Mouse (Mus musculus): ENCODE data around the gene Slc38a1. TPM values are rescaled to one million over a fixed set of nuclear protein-coding genes. Genes with fewer than 3 reads are reported as not detected.

Gene Slc38a1
- polyA plus RNA-seq, 1 experiment from 2014 or later = 158 TPM

DNA sequence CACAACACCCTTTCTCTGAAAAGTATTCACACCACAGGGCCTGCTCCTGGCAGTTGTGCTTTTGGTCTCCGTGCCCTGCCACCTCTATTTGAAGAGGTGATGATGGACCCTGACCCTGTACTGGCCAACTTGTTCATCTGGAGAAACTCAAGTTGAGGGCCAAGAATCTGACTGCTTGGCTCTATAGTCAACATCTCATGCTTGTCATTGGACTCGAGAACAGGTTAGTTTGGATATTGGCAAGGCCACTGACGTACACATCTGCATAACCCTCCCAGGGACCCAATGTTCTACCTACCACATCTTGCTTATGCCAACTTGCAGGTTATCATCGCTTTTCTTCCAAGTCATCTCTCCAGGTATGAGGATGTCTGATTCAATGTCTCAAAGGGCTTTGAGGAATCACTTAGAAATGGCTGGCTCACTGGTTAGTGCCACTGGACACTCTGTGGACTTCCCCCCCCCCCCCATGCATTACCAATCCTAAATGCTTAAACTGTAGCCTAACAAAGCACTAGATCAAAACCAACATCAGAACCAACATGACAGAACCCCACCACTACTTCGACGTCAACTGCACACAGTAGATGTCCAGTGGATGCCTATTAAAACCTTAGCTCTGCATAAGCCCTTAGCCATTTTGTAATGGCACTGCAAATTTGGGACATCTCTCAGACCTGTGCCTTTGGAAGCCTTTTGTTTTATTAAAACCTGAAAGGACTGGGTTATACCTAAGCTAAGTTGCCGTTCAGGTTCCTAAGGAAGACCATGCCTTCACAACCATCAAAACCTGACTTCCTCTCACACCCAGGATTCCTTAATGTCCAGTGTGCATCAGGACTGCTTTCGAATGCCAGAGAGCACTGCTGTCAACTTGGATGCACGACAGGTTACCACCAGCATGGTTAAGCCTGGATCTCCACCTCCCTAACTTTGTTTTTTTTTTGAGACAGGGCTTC, 43.8 kb upstream of the Slc38a1 start:
- no peak overlapping the region for H3K9ac ChIP-seq (replicated peaks; ENCODE audit: low read depth, low read length)
- H3K9me3 ChIP-seq (ENCODE audit: control insufficient read depth, low read length) = no peaks in the 10 kb centered on the region
- no peak overlapping the region for H3K27ac ChIP-seq (ENCODE audit: low read length)
- no peak for ATAC-seq
- no peaks in the 10 kb centered on the region for H3K27me3 ChIP-seq (replicated peaks; ENCODE audit: control insufficient read depth, insufficient read depth, low read length)
- 78% methylated on average over 9 of the region's 9 CpGs for WGBS
- 0 out of 2 replicates have a peak, but pooled peaks cover 3% of the 10 kb centered on the region for H3K4me1 ChIP-seq (replicated peaks; ENCODE audit: control insufficient read depth, insufficient read depth, low read length)
- no peak overlapping the region for H3K4me3 ChIP-seq (replicated peaks; ENCODE audit: low read length)
- H3K36me3 ChIP-seq (ENCODE audit: control insufficient read depth, insufficient read depth) = peaks cover 32% of the 10 kb centered on the region
- H3K4me2 ChIP-seq (ENCODE audit: low read length) = no peak overlapping the region

DNA sequence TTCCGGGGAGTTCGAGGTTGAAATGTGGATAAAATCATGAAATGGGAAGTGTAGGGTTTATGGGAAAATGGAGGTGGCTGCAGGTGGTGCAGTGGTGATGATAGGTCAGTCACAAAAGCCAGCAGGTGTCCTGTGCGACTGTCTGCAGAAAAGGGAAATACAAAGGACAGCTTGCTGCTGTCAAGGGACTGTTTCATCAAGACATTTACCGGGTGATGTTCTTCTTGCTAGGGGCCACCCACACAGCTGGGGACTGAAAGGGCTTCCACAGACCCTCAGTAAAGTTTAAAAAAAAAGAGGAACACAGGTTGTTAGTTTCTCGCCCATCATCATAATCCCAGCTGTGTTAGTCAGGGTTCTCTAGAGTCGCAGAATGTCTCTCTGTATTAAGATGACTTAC, 42.6 kb upstream of the Slc38a1 start:
- Histone ChIP-seq H3K27me3 (replicated peaks; ENCODE audit: control insufficient read depth, insufficient read depth, low read length) (no peaks in the 10 kb centered on the region), H3K27ac (ENCODE audit: low read length) (no peak overlapping the region), H3K36me3 (ENCODE audit: control insufficient read depth, insufficient read depth) (peaks cover 20% of the 10 kb centered on the region), H3K4me1 (replicated peaks; ENCODE audit: control insufficient read depth, insufficient read depth, low read length) (0 out of 2 replicates have a peak, but pooled peaks cover 3% of the 10 kb centered on the region), H3K9me3 (ENCODE audit: control insufficient read depth, low read length) (no peaks in the 10 kb centered on the region), H3K4me3 (replicated peaks; ENCODE audit: low read length) (no peak overlapping the region), H3K4me2 (ENCODE audit: low read length) (no peak overlapping the region), H3K9ac (replicated peaks; ENCODE audit: low read depth, low read length) (no peak overlapping the region)
- 73% methylated on average over 6 of the region's 6 CpGs for WGBS
- ATAC-seq = no peak

DNA sequence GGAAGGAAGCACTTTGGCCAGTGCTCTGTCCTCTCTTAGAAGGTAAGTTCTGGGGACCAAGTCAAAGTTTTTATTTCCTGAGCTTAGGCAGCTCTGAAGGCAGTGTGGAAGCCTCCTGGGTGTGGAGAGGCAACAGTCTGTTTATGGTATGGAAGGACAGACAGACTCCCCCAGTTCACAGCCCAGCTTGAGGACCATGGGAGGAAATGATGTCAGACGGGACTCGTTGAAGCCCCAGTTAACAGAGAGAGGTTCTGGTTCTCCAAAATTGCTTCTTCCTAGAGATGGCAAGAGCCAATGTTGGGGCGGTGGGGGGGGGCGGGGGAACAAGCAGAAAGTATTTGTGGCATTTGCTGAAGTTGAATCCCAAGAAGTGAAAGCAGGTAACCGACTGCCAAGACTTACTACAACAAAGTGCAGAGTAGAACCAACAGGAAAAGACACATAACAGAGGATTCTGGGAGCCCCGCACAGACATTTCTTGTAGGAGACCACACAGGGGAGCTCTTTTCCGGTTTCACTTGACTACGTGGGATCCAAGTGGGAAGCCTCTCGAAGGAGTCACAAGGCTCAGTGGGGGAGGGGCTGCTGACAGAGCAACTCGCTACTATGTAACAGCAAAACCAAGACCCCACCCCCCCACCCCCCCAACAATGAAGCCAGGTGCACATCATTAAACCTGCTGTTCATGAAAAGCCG, 41.6 kb upstream of the Slc38a1 start:
- H3K27ac ChIP-seq (ENCODE audit: low read length) = no peak overlapping the region
- no peak overlapping the region for H3K4me3 ChIP-seq (replicated peaks; ENCODE audit: low read length)
- no peaks in the 10 kb centered on the region for H3K9me3 ChIP-seq (ENCODE audit: control insufficient read depth, low read length)
- 50% methylated on average over 11 of the region's 11 CpGs for WGBS
- peaks cover 19% of the 10 kb centered on the region for H3K36me3 ChIP-seq (ENCODE audit: control insufficient read depth, insufficient read depth)
- no peaks in the 10 kb centered on the region for H3K27me3 ChIP-seq (replicated peaks; ENCODE audit: control insufficient read depth, insufficient read depth, low read length)
- no peak for ATAC-seq
- no peak overlapping the region for H3K9ac ChIP-seq (replicated peaks; ENCODE audit: low read depth, low read length)
- H3K4me2 ChIP-seq (ENCODE audit: low read length) = no peak overlapping the region
- H3K4me1 ChIP-seq (replicated peaks; ENCODE audit: control insufficient read depth, insufficient read depth, low read length) = 0 out of 2 replicates have a peak, but pooled peaks cover 3% of the 10 kb centered on the region

DNA sequence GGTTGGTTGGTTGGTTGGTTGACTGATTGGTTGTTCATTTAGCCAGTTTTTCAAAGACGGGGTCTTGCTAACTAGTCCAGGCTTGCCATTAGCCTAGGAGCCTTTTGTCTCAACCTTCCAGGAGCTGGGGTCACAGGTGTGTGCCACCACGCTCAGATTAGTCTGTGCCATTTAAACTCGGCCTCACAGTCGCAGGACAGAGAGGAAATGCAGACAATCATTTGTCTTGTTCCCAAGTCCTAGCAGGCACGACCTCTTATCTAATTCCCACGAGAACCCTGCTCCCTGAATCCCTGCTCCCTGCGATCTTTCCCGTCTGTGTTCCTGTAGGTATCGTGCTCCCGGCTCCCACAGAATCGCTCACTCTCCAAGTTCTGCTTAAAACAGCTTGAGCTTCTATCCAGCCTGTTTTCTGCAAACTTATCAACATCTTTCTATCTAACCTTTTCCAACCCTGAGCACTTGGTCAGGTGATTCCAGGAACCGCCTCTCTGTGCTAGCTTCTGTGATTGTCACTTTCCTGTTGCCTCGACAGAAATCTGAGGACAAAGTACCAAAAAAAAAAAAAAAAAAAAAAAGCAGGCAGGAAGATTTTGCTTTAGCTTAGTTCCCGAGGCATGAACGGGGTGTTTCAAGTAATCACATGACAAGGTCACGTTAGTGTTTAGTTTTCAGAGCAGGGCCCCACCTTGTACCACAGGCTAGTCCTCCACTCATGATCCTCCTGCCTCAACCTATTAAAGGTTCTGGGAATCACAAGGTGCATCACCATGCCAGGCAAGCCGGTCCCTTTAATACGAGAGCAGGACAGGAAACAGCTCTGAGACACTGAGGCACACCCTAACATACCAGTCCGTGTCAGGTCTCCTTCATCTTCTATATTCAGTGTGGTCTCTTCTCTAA, 36.4 kb upstream of the Slc38a1 start:
- no peak overlapping the region for H3K4me3 ChIP-seq (replicated peaks; ENCODE audit: low read length)
- ATAC-seq = no peak
- 76% methylated on average over 19 of the region's 19 CpGs for WGBS
- no peak overlapping the region for H3K4me2 ChIP-seq (ENCODE audit: low read length)
- H3K27ac ChIP-seq (ENCODE audit: low read length) = no peak overlapping the region
- no peaks in the 10 kb centered on the region for H3K27me3 ChIP-seq (replicated peaks; ENCODE audit: control insufficient read depth, insufficient read depth, low read length)
- H3K4me1 ChIP-seq (replicated peaks; ENCODE audit: control insufficient read depth, insufficient read depth, low read length) = no peaks in the 10 kb centered on the region
- no peaks in the 10 kb centered on the region for H3K9me3 ChIP-seq (ENCODE audit: control insufficient read depth, low read length)
- H3K36me3 ChIP-seq (ENCODE audit: control insufficient read depth, insufficient read depth) = no peaks in the 10 kb centered on the region
- H3K9ac ChIP-seq (replicated peaks; ENCODE audit: low read depth, low read length) = no peak overlapping the region

GRCm38 (mm10) chr15:96676518-96676917, 33.8 kb upstream of the Slc38a1 start:
- WGBS = 40% methylated on average over 10 of the region's 10 CpGs
- H3K4me2 ChIP-seq (ENCODE audit: low read length) = no peak overlapping the region

GRCm38 (mm10) chr15:96675744-96676143, 33.0 kb upstream of the Slc38a1 start:
- Histone ChIP-seq H3K4me3 (replicated peaks; ENCODE audit: low read length) (no peak overlapping the region), H3K27ac (ENCODE audit: low read length) (no peak overlapping the region), H3K36me3 (ENCODE audit: control insufficient read depth, insufficient read depth) (no peaks in the 10 kb centered on the region), H3K4me2 (ENCODE audit: low read length) (no peak overlapping the region), H3K27me3 (replicated peaks; ENCODE audit: control insufficient read depth, insufficient read depth, low read length) (no peaks in the 10 kb centered on the region), H3K9me3 (ENCODE audit: control insufficient read depth, low read length) (no peaks in the 10 kb centered on the region), H3K9ac (replicated peaks; ENCODE audit: low read depth, low read length) (no peak overlapping the region), H3K4me1 (replicated peaks; ENCODE audit: control insufficient read depth, insufficient read depth, low read length) (no peaks in the 10 kb centered on the region)
- ATAC-seq = no peak
- 76% methylated on average over 15 of the region's 15 CpGs for WGBS

More at GRCm38 (mm10) chr15:96676518-96676917, 33.8 kb upstream of the Slc38a1 start:
- H3K4me1 ChIP-seq (replicated peaks; ENCODE audit: control insufficient read depth, insufficient read depth, low read length) = no peaks in the 10 kb centered on the region
- no peaks in the 10 kb centered on the region for H3K9me3 ChIP-seq (ENCODE audit: control insufficient read depth, low read length)
- H3K27me3 ChIP-seq (replicated peaks; ENCODE audit: control insufficient read depth, insufficient read depth, low read length) = no peaks in the 10 kb centered on the region
- no peaks in the 10 kb centered on the region for H3K36me3 ChIP-seq (ENCODE audit: control insufficient read depth, insufficient read depth)
- no peak overlapping the region for H3K9ac ChIP-seq (replicated peaks; ENCODE audit: low read depth, low read length)
- no peak overlapping the region for H3K27ac ChIP-seq (ENCODE audit: low read length)
- H3K4me3 ChIP-seq (replicated peaks; ENCODE audit: low read length) = no peak overlapping the region
- ATAC-seq = no peak

GRCm38 (mm10) chr15:96675055-96675454, 32.3 kb upstream of the Slc38a1 start:
- Histone ChIP-seq H3K9me3 (ENCODE audit: control insufficient read depth, low read length) (no peaks in the 10 kb centered on the region), H3K27me3 (replicated peaks; ENCODE audit: control insufficient read depth, insufficient read depth, low read length) (no peaks in the 10 kb centered on the region), H3K36me3 (ENCODE audit: control insufficient read depth, insufficient read depth) (no peaks in the 10 kb centered on the region), H3K27ac (ENCODE audit: low read length) (no peak overlapping the region), H3K4me1 (replicated peaks; ENCODE audit: control insufficient read depth, insufficient read depth, low read length) (no peaks in the 10 kb centered on the region), H3K9ac (replicated peaks; ENCODE audit: low read depth, low read length) (no peak overlapping the region), H3K4me3 (replicated peaks; ENCODE audit: low read length) (no peak overlapping the region), H3K4me2 (ENCODE audit: low read length) (no peak overlapping the region)
- WGBS = 86% methylated on average over 11 of the region's 11 CpGs
- ATAC-seq = no peak

DNA sequence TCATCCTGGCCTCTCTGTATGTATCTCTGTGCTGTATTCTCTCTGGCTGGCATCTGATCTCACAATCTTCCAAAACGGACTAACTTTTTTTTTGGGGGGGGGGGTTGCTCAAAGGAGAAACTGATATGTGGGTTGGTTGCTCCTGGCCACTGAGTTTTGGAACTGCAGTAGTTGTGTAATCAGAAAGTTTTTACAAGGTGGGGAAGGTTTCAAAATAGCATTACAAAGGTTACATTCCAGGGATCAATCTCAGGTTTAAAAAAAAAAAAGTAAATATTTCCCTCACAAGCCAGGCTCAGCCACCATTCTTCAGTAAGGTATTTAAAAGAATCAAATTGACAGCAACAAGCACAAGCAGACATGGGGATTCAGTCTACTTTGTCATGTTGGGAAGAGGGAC, 31.4 kb upstream of the Slc38a1 start:
- 72% methylated on average over 1 of the region's 1 CpGs for WGBS

More for the DNA sequence above, 31.4 kb upstream of the Slc38a1 start:
- Histone ChIP-seq H3K4me3 (replicated peaks; ENCODE audit: low read length) (no peak overlapping the region), H3K4me2 (ENCODE audit: low read length) (no peak overlapping the region), H3K9ac (replicated peaks; ENCODE audit: low read depth, low read length) (no peak overlapping the region), H3K4me1 (replicated peaks; ENCODE audit: control insufficient read depth, insufficient read depth, low read length) (no peaks in the 10 kb centered on the region), H3K27ac (ENCODE audit: low read length) (no peak overlapping the region), H3K9me3 (ENCODE audit: control insufficient read depth, low read length) (no peaks in the 10 kb centered on the region), H3K27me3 (replicated peaks; ENCODE audit: control insufficient read depth, insufficient read depth, low read length) (no peaks in the 10 kb centered on the region), H3K36me3 (ENCODE audit: control insufficient read depth, insufficient read depth) (no peaks in the 10 kb centered on the region)
- ATAC-seq = no peak

Measured in forebrain, embryonic 16.5 days (tissue).